Mouse (Mus musculus): ENCODE results near the gene 2900011O08Rik.

DNA sequence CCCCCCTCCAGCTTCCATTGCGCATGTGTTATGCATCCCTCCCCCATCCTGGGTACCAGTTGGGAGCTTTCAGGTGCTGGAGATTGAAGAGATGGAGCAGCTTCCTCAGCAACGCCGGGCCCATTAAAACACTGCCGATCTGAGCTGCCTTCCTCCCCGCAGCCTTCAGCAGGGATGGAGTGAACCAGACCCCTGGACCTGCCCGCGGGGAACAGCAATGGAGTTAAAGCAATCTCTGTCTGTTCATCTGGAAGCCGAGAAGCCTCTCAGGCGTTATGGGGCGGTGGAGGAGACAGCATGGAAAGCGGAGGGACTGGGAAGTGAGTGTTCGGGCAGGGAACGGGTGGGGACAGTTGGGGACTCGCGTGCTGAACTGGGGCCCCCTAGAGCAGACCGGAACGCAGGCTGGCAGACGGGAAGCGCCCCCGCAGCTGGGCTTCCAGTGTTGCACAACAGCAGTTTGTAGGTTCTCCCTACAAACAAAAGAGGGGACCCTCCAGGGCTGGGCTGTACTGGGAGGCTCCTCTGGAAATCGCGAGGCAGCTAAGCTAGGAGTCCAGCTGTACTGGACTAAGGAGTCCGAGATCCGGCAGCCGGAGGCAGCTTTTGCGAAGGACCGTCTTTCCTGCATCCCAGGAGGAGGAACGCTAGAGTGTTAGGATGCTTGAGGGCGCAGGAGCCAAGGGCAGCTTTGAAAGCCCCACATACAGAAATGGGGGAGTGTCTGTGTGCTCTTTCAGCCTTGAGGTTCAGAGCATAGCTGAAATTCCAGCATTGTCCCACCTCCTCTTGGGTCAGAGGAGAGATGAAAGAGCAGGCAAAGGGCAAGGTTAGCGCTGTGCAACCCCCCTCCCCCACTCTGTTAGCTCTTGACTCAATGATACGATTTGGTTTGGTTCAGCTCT is at the start of gene 2900011O08Rik, which contains the start of gene Ifitm7:
- TF ChIP-seq GATA1 (IDR thresholded peaks at IDR 0.05; ENCODE audit: low read length) (no peak), TAL1 (IDR thresholded peaks at IDR 0.05; ENCODE audit: low read length) (no peak)

All from erythroblast, embryonic 14.5 days (primary cell).